Mouse (Mus musculus) frontal cortex, postnatal 10 days (tissue): ENCODE data around the gene Rabgap1l.

Experiments
- DNase-seq, 2 experiments: peaks; one replicate each; pipeline ENCODE4 v3.0.0; 2022; ENCODE audit warnings: low spot score in 2 of 2, mixed read lengths in 1 of 2

The Rabgap1l gene

GRCm38 (mm10) chr1:160596252-160596947 lies 196.6 kb downstream of the Rabgap1l start:
- DNase-seq = no peak

- DNase-seq = no peak
These were observed 198.4 kb downstream of the Rabgap1l start for GRCm38 (mm10) chr1:160594576-160594975.

GRCm38 (mm10) chr1:160594066-160594465 lies 198.9 kb downstream of the Rabgap1l start:
- no peak for DNase-seq

GRCm38 (mm10) chr1:160588911-160589590 lies 204.0 kb downstream of the Rabgap1l start:
- no peak for DNase-seq

GRCm38 (mm10) chr1:160579309-160580233 lies 213.4 kb downstream of the Rabgap1l start:
- DNase-seq = no peak

- DNase-seq = no peak
These were observed 216.9 kb downstream of the Rabgap1l start for GRCm38 (mm10) chr1:160576124-160576523.

- no peak for DNase-seq
These were observed 219.0 kb downstream of the Rabgap1l start for GRCm38 (mm10) chr1:160574039-160574438.

- DNase-seq = no peak
These were observed 226.6 kb downstream of the Rabgap1l start for GRCm38 (mm10) chr1:160566458-160566857.

- DNase-seq = no peak
These were observed 231.6 kb downstream of the Rabgap1l start for GRCm38 (mm10) chr1:160561381-160561780.

- no peak for DNase-seq
These were observed 242.4 kb downstream of the Rabgap1l start for GRCm38 (mm10) chr1:160550636-160551035.

- no peak for DNase-seq
These were observed 244.8 kb downstream of the Rabgap1l start for GRCm38 (mm10) chr1:160547934-160548876.

- DNase-seq = no peak
These were observed 257.4 kb downstream of the Rabgap1l start for GRCm38 (mm10) chr1:160535649-160536048.

GRCm38 (mm10) chr1:160534571-160535335 lies 258.3 kb downstream of the Rabgap1l start:
- peak in 1 of 2 experiments; percentile 17 for DNase-seq

- DNase-seq = no peak
These were observed 259.7 kb downstream of the Rabgap1l start for GRCm38 (mm10) chr1:160533209-160533820.

GRCm38 (mm10) chr1:160531402-160531801 lies 261.6 kb downstream of the Rabgap1l start:
- peak; percentile 37 to 54 for DNase-seq

- DNase-seq = no peak
These were observed 271.1 kb downstream of the Rabgap1l start for GRCm38 (mm10) chr1:160521918-160522317.

- no peak for DNase-seq
These were observed 272.3 kb downstream of the Rabgap1l start for GRCm38 (mm10) chr1:160520665-160521064.

- no peak for DNase-seq
These were observed 273.0 kb downstream of the Rabgap1l start for GRCm38 (mm10) chr1:160519896-160520465.

GRCm38 (mm10) chr1:160518552-160518951 lies 274.5 kb downstream of the Rabgap1l start:
- no peak for DNase-seq
